Comparison of ENCODE assay signal across 8 mouse cellular contexts in the genomic region with DNA sequence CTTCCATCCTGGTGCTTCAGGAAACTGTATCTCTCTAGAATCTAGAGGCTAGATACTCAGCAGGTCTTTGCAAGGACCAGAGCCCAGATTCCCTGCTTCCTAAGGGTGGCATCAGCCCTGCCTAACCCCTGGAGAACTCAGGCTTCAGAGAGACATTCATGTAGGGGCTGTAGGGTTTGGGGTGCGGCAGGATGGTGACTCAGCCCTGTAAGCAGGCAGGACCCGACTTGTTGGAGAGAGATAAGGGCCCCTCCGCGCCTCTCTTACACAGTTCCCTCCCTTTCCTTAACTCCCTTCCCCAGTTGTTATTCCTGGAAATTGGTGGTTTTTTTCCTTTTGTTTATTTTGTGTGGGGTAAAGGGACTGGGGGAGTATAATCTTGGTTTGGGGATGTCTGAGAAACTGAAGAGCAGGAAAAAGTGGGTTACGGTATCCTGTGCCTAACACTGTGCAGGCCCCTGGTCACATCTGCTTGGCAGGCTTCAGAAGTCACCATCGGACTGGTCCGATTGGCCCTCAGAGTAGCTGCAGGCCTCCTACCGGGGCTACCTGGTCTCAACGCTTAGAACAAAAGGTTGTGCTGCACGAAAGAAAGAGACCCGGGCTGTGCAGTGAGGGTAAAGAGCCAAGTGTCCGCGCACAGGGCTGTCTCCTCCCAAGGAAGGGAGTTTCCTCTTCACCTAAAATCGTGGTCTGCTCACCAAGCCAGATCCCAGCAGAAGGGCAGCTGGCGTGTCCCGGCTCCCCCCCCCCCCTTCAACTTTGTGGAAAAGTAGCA. TPM values are rescaled to one million over a fixed set of nuclear protein-coding genes. Genes with fewer than 3 reads are reported as not detected.
DNase-seq lines count a peak whose midpoint lies in the region; ATAC-seq lines count a peak whose summit lies in the region.

No protein-coding gene starts in this region.

- peaks cover 5% of the 10 kb centered on the region; the same call in 1 of the 2 replicates for H3K9me3 ChIP-seq in heart, embryonic 11.5 days (replicated peaks; ENCODE audit: control insufficient read depth, low read length)
- no peaks in the 10 kb centered on the region; the same call in 1 of the 2 replicates for H3K9me3 ChIP-seq in embryonic facial prominence, embryonic 10.5 days
- H3K9me3 ChIP-seq in intestine, embryonic 16.5 days (ENCODE audit: control insufficient read depth, low read length): no peaks in the 10 kb centered on the region
- no peaks in the 10 kb centered on the region for H3K9me3 ChIP-seq in neural tube, embryonic 11.5 days (ENCODE audit: control insufficient read depth, low read length)

- WGBS in heart, embryonic 11.5 days (ENCODE audit: insufficient replicate concordance): 2% methylated on average over 16 of the region's 16 CpGs
- 8% methylated on average over 16 of the region's 16 CpGs for WGBS in embryonic facial prominence, embryonic 10.5 days
- 13% methylated on average over 16 of the region's 16 CpGs for WGBS in intestine, embryonic 16.5 days
- 15% methylated on average over 16 of the region's 16 CpGs for WGBS in neural tube, embryonic 11.5 days

- DNase-seq in heart, postnatal 36 days: no peak
- peak; percentile 30 for DNase-seq in embryonic facial prominence, embryonic 10.5 days (ENCODE audit: low spot score)
- DNase-seq in neural tube, embryonic 11.5 days (ENCODE audit: low spot score): peak; percentile 37
- DNase-seq in ovary, postnatal 10 days (ENCODE audit: low spot score): no peak
- DNase-seq in kidney, postnatal 25 days: no peak

- no peaks in the 10 kb centered on the region for H3K36me3 ChIP-seq in heart, embryonic 11.5 days (ENCODE audit: control insufficient read depth, insufficient read depth, low read length)
- no peaks in the 10 kb centered on the region for H3K36me3 ChIP-seq in embryonic facial prominence, embryonic 10.5 days (replicated peaks)
- H3K36me3 ChIP-seq in intestine, embryonic 16.5 days (ENCODE audit: control insufficient read depth, insufficient read depth, low read length): no peaks in the 10 kb centered on the region
- H3K36me3 ChIP-seq in neural tube, embryonic 11.5 days (ENCODE audit: control insufficient read depth, insufficient read depth, low read length): no peaks in the 10 kb centered on the region

- H3K4me1 ChIP-seq in heart, embryonic 11.5 days (ENCODE audit: control insufficient read depth, insufficient read depth, low read length): peaks cover 16% of the 10 kb centered on the region
- H3K4me1 ChIP-seq in embryonic facial prominence, embryonic 10.5 days: peaks cover 27% of the 10 kb centered on the region
- peaks cover 27% of the 10 kb centered on the region for H3K4me1 ChIP-seq in intestine, embryonic 16.5 days (ENCODE audit: control insufficient read depth, insufficient read depth, low read length)
- H3K4me1 ChIP-seq in neural tube, embryonic 11.5 days (ENCODE audit: control insufficient read depth, insufficient read depth, low read length): no peaks in the 10 kb centered on the region

- intact Hi-C loops in heart, postnatal 36 days (cut with DNase I): no loop called here

- peaks cover 37% of the 10 kb centered on the region for H3K27me3 ChIP-seq in heart, embryonic 11.5 days (ENCODE audit: control insufficient read depth, insufficient read depth, low read length)
- H3K27me3 ChIP-seq in embryonic facial prominence, embryonic 10.5 days (replicated peaks; ENCODE audit: low read depth, poor library complexity, severe bottlenecking): peaks cover 91% of the 10 kb centered on the region
- H3K27me3 ChIP-seq in intestine, embryonic 16.5 days (replicated peaks; ENCODE audit: control insufficient read depth, insufficient read depth, low read length): peaks cover 14% of the 10 kb centered on the region
- peaks cover 34% of the 10 kb centered on the region for H3K27me3 ChIP-seq in neural tube, embryonic 11.5 days (ENCODE audit: control insufficient read depth, insufficient read depth, low read length)

- H3K4me3 ChIP-seq in heart, embryonic 11.5 days (ENCODE audit: low read depth, low read length): peak overlapping the region; percentile 50
- H3K4me3 ChIP-seq in embryonic facial prominence, embryonic 10.5 days: peak overlapping the region; percentile 56
- H3K4me3 ChIP-seq in intestine, embryonic 16.5 days (ENCODE audit: low read length): peak overlapping the region; percentile 42
- H3K4me3 ChIP-seq in neural tube, embryonic 11.5 days (ENCODE audit: low read depth, low read length): peak overlapping the region; percentile 27; the same call in 1 of the 2 replicates

- peak overlapping the region; percentile 92 for H3K27ac ChIP-seq in heart, embryonic 11.5 days (ENCODE audit: low read depth, low read length)
- peak overlapping the region; percentile 24; the same call in 1 of the 2 replicates for H3K27ac ChIP-seq in embryonic facial prominence, embryonic 10.5 days (replicated peaks)
- peak overlapping the region; percentile 80 for H3K27ac ChIP-seq in intestine, embryonic 16.5 days (ENCODE audit: low read length)
- H3K27ac ChIP-seq in neural tube, embryonic 11.5 days (ENCODE audit: low read depth, low read length): no peak overlapping the region

- peak overlapping the region; percentile 70 for H3K9ac ChIP-seq in heart, embryonic 11.5 days (ENCODE audit: low read depth, low read length)
- H3K9ac ChIP-seq in intestine, embryonic 16.5 days (ENCODE audit: low read depth, low read length): peak overlapping the region; percentile 38
- peak overlapping the region; percentile 20; the same call in 1 of the 2 replicates for H3K9ac ChIP-seq in neural tube, embryonic 11.5 days (ENCODE audit: low read length)

- peak overlapping the region; percentile 81 for H3K4me2 ChIP-seq in heart, embryonic 11.5 days
- peak overlapping the region; percentile 81 for H3K4me2 ChIP-seq in intestine, embryonic 16.5 days (ENCODE audit: low read depth, low read length)
- peak overlapping the region; percentile 53; the same call in 1 of the 2 replicates for H3K4me2 ChIP-seq in neural tube, embryonic 11.5 days (ENCODE audit: low read depth)

- peak; percentile 79 for ATAC-seq in heart, embryonic 11.5 days (replicated peaks; ENCODE audit: insufficient number of reproducible peaks, low FRiP score, low TSS enrichment)
- ATAC-seq in intestine, embryonic 16.5 days: peak; percentile 83
- ATAC-seq in neural tube, embryonic 11.5 days (ENCODE audit: insufficient read depth, low FRiP score, low TSS enrichment): no peak
- no peak for ATAC-seq in monocyte, adult 5-6 weeks (replicated peaks; ENCODE audit: insufficient number of reproducible peaks, low FRiP score, low TSS enrichment, poor library complexity, severe bottlenecking)

RNA-seq across cellular contexts. Expression of a gene that starts 4.1 kb away (rescaled TPM):
- 10.6 and 13.1 TPM in 2 replicates for polyA plus RNA-seq in heart, embryonic 11.5 days (2014; fragmentation: Nextera tagmentation; extraction: Ambion mirVana)
- under 1 TPM; 0.36 to 0.60 TPM for total RNA-seq in heart, postnatal 36 days (2021)
- polyA plus RNA-seq in embryonic facial prominence, embryonic 10.5 days (2016; fragmentation: Nextera tagmentation; extraction: Ambion mirVana): 2.1 and 3.2 TPM in 2 replicates
- polyA plus RNA-seq in intestine, embryonic 16.5 days (2015; fragmentation: Nextera tagmentation; extraction: Ambion mirVana): 30.4 and 31.7 TPM in 2 replicates
- 2.2 and 2.8 TPM in 2 replicates for polyA plus RNA-seq in neural tube, embryonic 11.5 days (2014; fragmentation: Nextera tagmentation; extraction: Ambion mirVana)
- not detected in 3 replicates for total RNA-seq in monocyte, adult 5-6 weeks (2017)

RNA-seq across cellular contexts. Expression of a gene that starts 49.3 kb away (rescaled TPM):
- polyA plus RNA-seq in heart, embryonic 11.5 days (2014; fragmentation: Nextera tagmentation; extraction: Ambion mirVana): 185 and 205 TPM in 2 replicates
- total RNA-seq in heart, postnatal 36 days (2021): 10 to 100 TPM; 52.1 to 59.3 TPM
- polyA plus RNA-seq in embryonic facial prominence, embryonic 10.5 days (2016; fragmentation: Nextera tagmentation; extraction: Ambion mirVana): 310 and 316 TPM in 2 replicates
- polyA plus RNA-seq in intestine, embryonic 16.5 days (2015; fragmentation: Nextera tagmentation; extraction: Ambion mirVana): 204 and 205 TPM in 2 replicates
- 261 and 280 TPM in 2 replicates for polyA plus RNA-seq in neural tube, embryonic 11.5 days (2014; fragmentation: Nextera tagmentation; extraction: Ambion mirVana)
- total RNA-seq in monocyte, adult 5-6 weeks (2017): 55.0 to 78.3 TPM (median 61.4 TPM) in 3 replicates

RNA-seq across cellular contexts. Expression of a gene that starts 49.4 kb away (rescaled TPM):
- 94.7 and 108 TPM in 2 replicates for polyA plus RNA-seq in heart, embryonic 11.5 days (2014; fragmentation: Nextera tagmentation; extraction: Ambion mirVana)
- total RNA-seq in heart, postnatal 36 days (2021): 10 to 100 TPM; 81.1 to 83.5 TPM
- 67.7 and 67.9 TPM in 2 replicates for polyA plus RNA-seq in embryonic facial prominence, embryonic 10.5 days (2016; fragmentation: Nextera tagmentation; extraction: Ambion mirVana)
- 66.5 and 72.3 TPM in 2 replicates for polyA plus RNA-seq in intestine, embryonic 16.5 days (2015; fragmentation: Nextera tagmentation; extraction: Ambion mirVana)
- polyA plus RNA-seq in neural tube, embryonic 11.5 days (2014; fragmentation: Nextera tagmentation; extraction: Ambion mirVana): 109 and 110 TPM in 2 replicates
- 51.9 to 61.1 TPM (median 55.7 TPM) in 3 replicates for total RNA-seq in monocyte, adult 5-6 weeks (2017)

Comparison
In these comparisons a context has a peak if more than half of its experiments do, and no peak if none do; other contexts are left out.
1. ATAC-seq: peak in heart, embryonic 11.5 days (single experiment) and intestine, embryonic 16.5 days (single experiment); none in neural tube, embryonic 11.5 days (single experiment) and monocyte, adult 5-6 weeks (single experiment).
2. H3K9ac ChIP-seq: peak in every context shown above with its lines; median percentile 70 in heart, embryonic 11.5 days; 38 in intestine, embryonic 16.5 days; 20 in neural tube, embryonic 11.5 days.
3. DNase-seq: peak in embryonic facial prominence, embryonic 10.5 days (single experiment) and neural tube, embryonic 11.5 days (single experiment); none in heart, postnatal 36 days (0 of 2), ovary, postnatal 10 days (single experiment) and kidney, postnatal 25 days (0 of 2).
4. Peak in every context shown above with its lines, with median percentiles within 50 percentile points of each other: H3K4me2 ChIP-seq and H3K4me3 ChIP-seq.